Mouse (Mus musculus): ENCODE measurements around the gene Srgap3. TPM values are rescaled to one million over a fixed set of nuclear protein-coding genes. Genes with fewer than 3 reads are reported as not detected.
A peak's percentile ranks its signal among the peaks of the same experiment; 100 is the strongest.

Gene Srgap3
- polyA plus RNA-seq, 1 experiment from 2014 or later: 0.50 TPM

- no peak for TF ChIP-seq CTCF (IDR thresholded peaks at IDR 0.05; ENCODE audit: low read depth)
- Histone ChIP-seq H3K4me3 (ENCODE audit: low read depth, low read length) (no peak overlapping the region), H3K4me1 (replicated peaks; ENCODE audit: control insufficient read depth, insufficient read depth, low read length) (no peaks in the 10 kb centered on the region), H3K27ac (ENCODE audit: low read depth, low read length) (no peak overlapping the region), H3K9ac (ENCODE audit: low read depth, low read length) (no peak overlapping the region), H3K9me3 (ENCODE audit: control insufficient read depth) (no peaks in the 10 kb centered on the region), H3K36me3 (ENCODE audit: control insufficient read depth, insufficient read depth) (no peaks in the 10 kb centered on the region), H3K27me3 (replicated peaks; ENCODE audit: control insufficient read depth, insufficient read depth, low read length) (no peaks in the 10 kb centered on the region), H3K4me2 (replicated peaks; ENCODE audit: low read depth) (no peak overlapping the region)
- ATAC-seq: no peak
- WGBS: 88% methylated on average over 3 of the region's 3 CpGs
These were observed 207.4 kb downstream of the Srgap3 start for GRCm38 (mm10) chr6:112739635-112740034.

DNA sequence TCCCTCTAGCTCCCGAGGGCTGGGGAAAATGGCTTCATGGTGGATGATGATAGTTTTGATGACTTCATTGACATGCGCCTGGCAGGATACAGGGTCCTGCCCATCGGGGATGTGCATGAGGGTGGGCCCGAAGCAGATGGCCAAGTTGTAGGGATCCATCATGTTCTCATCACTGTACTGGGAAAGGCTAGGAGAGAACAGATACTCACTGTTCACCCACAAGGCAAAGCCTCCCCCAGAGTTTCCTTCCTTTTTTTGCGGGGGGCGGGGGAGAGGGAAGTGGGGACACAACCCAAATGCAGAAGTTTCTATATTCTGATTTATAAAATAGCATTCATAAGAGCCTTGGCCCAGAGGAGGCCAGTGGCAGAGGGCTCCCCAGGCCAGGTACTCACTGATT is 208.1 kb downstream of the Srgap3 start:
- Histone ChIP-seq H3K9ac (ENCODE audit: low read depth, low read length) (no peak overlapping the region), H3K27ac (ENCODE audit: low read depth, low read length) (no peak overlapping the region), H3K4me3 (ENCODE audit: low read depth, low read length) (no peak overlapping the region), H3K36me3 (ENCODE audit: control insufficient read depth, insufficient read depth) (no peaks in the 10 kb centered on the region), H3K4me2 (replicated peaks; ENCODE audit: low read depth) (no peak overlapping the region), H3K27me3 (replicated peaks; ENCODE audit: control insufficient read depth, insufficient read depth, low read length) (no peaks in the 10 kb centered on the region), H3K4me1 (replicated peaks; ENCODE audit: control insufficient read depth, insufficient read depth, low read length) (no peaks in the 10 kb centered on the region), H3K9me3 (ENCODE audit: control insufficient read depth) (no peaks in the 10 kb centered on the region)
- TF ChIP-seq CTCF (IDR thresholded peaks at IDR 0.05; ENCODE audit: low read depth): no peak
- ATAC-seq: no peak
- 92% methylated on average over 6 of the region's 6 CpGs for WGBS

DNA sequence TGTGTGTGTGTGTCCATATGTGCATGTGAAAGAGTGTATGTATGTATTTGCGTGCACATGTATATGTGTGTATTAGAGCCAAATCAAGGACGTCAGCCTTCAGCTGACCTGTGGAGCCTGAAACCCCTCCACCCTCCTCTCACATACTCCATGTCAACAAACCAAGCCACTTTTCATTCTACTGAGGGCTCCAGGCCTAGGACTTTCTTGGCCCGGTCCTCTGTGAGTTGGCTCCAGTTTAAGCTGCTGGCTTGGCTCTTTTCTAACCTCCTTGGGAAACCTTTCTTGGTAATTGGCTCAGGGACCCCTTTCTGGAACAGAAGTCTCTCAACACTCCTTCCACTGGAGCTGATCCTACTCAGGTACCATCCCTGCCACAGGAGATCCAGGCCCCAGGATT is 210.6 kb downstream of the Srgap3 start:
- no peak for ATAC-seq
- WGBS: 85% methylated on average over 3 of the region's 3 CpGs
- Histone ChIP-seq H3K27ac (ENCODE audit: low read depth, low read length) (no peak overlapping the region), H3K4me3 (ENCODE audit: low read depth, low read length) (no peak overlapping the region), H3K27me3 (replicated peaks; ENCODE audit: control insufficient read depth, insufficient read depth, low read length) (no peaks in the 10 kb centered on the region), H3K36me3 (ENCODE audit: control insufficient read depth, insufficient read depth) (no peaks in the 10 kb centered on the region), H3K4me1 (replicated peaks; ENCODE audit: control insufficient read depth, insufficient read depth, low read length) (no peaks in the 10 kb centered on the region), H3K9ac (ENCODE audit: low read depth, low read length) (no peak overlapping the region), H3K9me3 (ENCODE audit: control insufficient read depth) (no peaks in the 10 kb centered on the region), H3K4me2 (replicated peaks; ENCODE audit: low read depth) (no peak overlapping the region)
- no peak for TF ChIP-seq CTCF (IDR thresholded peaks at IDR 0.05; ENCODE audit: low read depth)

DNA sequence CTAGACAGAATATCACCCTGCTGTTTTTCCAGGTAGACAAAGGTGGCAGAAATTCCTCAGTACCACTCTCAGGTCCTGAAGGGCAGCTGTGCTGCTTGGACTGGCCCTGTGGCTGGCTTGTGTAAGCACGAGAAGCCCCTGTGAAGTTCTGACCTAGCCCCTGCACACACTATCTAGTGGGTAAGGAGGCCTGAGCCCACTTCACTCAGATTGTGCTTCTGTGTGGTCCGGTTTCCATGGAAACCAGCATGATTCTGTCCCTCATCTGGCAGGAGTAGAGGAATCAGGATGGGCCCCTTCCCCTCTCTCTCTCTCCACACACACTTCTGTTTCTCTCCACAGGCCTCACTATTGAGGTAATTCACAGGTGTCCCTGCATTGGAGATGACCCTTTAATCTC is 212.0 kb downstream of the Srgap3 start:
- 80% methylated on average over 2 of the region's 2 CpGs for WGBS

DNA sequence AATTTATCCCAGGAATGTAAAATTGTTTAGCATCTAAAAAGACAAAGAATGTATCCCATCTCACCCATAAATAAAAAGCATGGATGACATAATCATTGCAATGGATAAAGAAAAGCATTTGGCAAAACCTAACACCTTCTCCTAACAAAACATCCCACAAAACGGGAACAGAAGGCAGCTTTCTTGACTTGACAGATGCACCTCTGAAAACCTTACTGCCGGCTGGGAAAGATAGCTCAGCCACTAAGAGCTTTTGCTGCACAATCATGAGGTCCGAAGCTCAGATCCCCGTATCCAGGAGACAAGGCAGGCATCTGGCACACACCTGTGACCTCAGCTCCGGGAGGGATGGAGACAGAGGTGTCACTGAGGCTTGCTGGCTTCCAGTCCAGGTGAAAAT is 213.1 kb downstream of the Srgap3 start:
- Histone ChIP-seq H3K9ac (ENCODE audit: low read depth, low read length) (no peak overlapping the region), H3K27ac (ENCODE audit: low read depth, low read length) (no peak overlapping the region), H3K9me3 (ENCODE audit: control insufficient read depth) (no peaks in the 10 kb centered on the region), H3K4me3 (ENCODE audit: low read depth, low read length) (no peak overlapping the region), H3K36me3 (ENCODE audit: control insufficient read depth, insufficient read depth) (no peaks in the 10 kb centered on the region), H3K27me3 (replicated peaks; ENCODE audit: control insufficient read depth, insufficient read depth, low read length) (no peaks in the 10 kb centered on the region), H3K4me1 (replicated peaks; ENCODE audit: control insufficient read depth, insufficient read depth, low read length) (no peaks in the 10 kb centered on the region), H3K4me2 (replicated peaks; ENCODE audit: low read depth) (no peak overlapping the region)
- 70% methylated on average over 5 of the region's 5 CpGs for WGBS
- ATAC-seq: no peak
- TF ChIP-seq CTCF (IDR thresholded peaks at IDR 0.05; ENCODE audit: low read depth): no peak

More for the DNA sequence above, 212.0 kb downstream of the Srgap3 start:
- no peak overlapping the region for H3K4me2 ChIP-seq (replicated peaks; ENCODE audit: low read depth)
- H3K4me3 ChIP-seq (ENCODE audit: low read depth, low read length): no peak overlapping the region
- no peaks in the 10 kb centered on the region for H3K36me3 ChIP-seq (ENCODE audit: control insufficient read depth, insufficient read depth)
- no peaks in the 10 kb centered on the region for H3K27me3 ChIP-seq (replicated peaks; ENCODE audit: control insufficient read depth, insufficient read depth, low read length)
- no peaks in the 10 kb centered on the region for H3K9me3 ChIP-seq (ENCODE audit: control insufficient read depth)
- TF ChIP-seq CTCF (IDR thresholded peaks at IDR 0.05; ENCODE audit: low read depth): no peak
- H3K27ac ChIP-seq (ENCODE audit: low read depth, low read length): no peak overlapping the region
- ATAC-seq: no peak
- H3K9ac ChIP-seq (ENCODE audit: low read depth, low read length): no peak overlapping the region
- H3K4me1 ChIP-seq (replicated peaks; ENCODE audit: control insufficient read depth, insufficient read depth, low read length): no peaks in the 10 kb centered on the region

GRCm38 (mm10) chr6:112732434-112732833 is 214.6 kb downstream of the Srgap3 start:
- no peak for ATAC-seq
- H3K9ac ChIP-seq (ENCODE audit: low read depth, low read length): no peak overlapping the region
- peak; percentile 46 for TF ChIP-seq CTCF (IDR thresholded peaks at IDR 0.05; ENCODE audit: low read depth)
- H3K4me3 ChIP-seq (ENCODE audit: low read depth, low read length): no peak overlapping the region
- 98% methylated on average over 3 of the region's 3 CpGs for WGBS
- H3K27ac ChIP-seq (ENCODE audit: low read depth, low read length): no peak overlapping the region
- no peaks in the 10 kb centered on the region for H3K4me1 ChIP-seq (replicated peaks; ENCODE audit: control insufficient read depth, insufficient read depth, low read length)
- no peaks in the 10 kb centered on the region for H3K36me3 ChIP-seq (ENCODE audit: control insufficient read depth, insufficient read depth)
- H3K4me2 ChIP-seq (replicated peaks; ENCODE audit: low read depth): no peak overlapping the region
- no peaks in the 10 kb centered on the region for H3K27me3 ChIP-seq (replicated peaks; ENCODE audit: control insufficient read depth, insufficient read depth, low read length)
- H3K9me3 ChIP-seq (ENCODE audit: control insufficient read depth): no peaks in the 10 kb centered on the region

- H3K4me1 ChIP-seq (replicated peaks; ENCODE audit: control insufficient read depth, insufficient read depth, low read length): no peaks in the 10 kb centered on the region
- TF ChIP-seq CTCF (IDR thresholded peaks at IDR 0.05; ENCODE audit: low read depth): no peak
- H3K9ac ChIP-seq (ENCODE audit: low read depth, low read length): no peak overlapping the region
- 94% methylated on average over 10 of the region's 10 CpGs for WGBS
- no peaks in the 10 kb centered on the region for H3K9me3 ChIP-seq (ENCODE audit: control insufficient read depth)
- H3K4me2 ChIP-seq (replicated peaks; ENCODE audit: low read depth): no peak overlapping the region
- ATAC-seq: no peak
- no peaks in the 10 kb centered on the region for H3K36me3 ChIP-seq (ENCODE audit: control insufficient read depth, insufficient read depth)
- no peak overlapping the region for H3K27ac ChIP-seq (ENCODE audit: low read depth, low read length)
- H3K27me3 ChIP-seq (replicated peaks; ENCODE audit: control insufficient read depth, insufficient read depth, low read length): no peaks in the 10 kb centered on the region
- no peak overlapping the region for H3K4me3 ChIP-seq (ENCODE audit: low read depth, low read length)
These were observed 215.7 kb downstream of the Srgap3 start for GRCm38 (mm10) chr6:112731386-112731785.

All from intestine, postnatal 0 days (tissue).